Mouse (Mus musculus): ENCODE results near the gene Plin5.

The Plin5 gene

GRCm38 (mm10) chr17:56074827-56075208, 42.6 kb downstream of the Plin5 start, which contains the start of gene Ubxn6:
TSS of gene Ubxn6 (minus strand) at chr17:56075028.
- CTCF ChIA-PET: interaction anchor here in 2 of 4 experiments (0.5 to 1.7 kb wide), 13 partner anchors 9 to 1670 kb away, joined by 3 to 11 read pairs (median 4); partner anchors contain the start of genes Sh3gl1 (in 2 of the 2) and Chaf1a (in 1 of the 2)
- POLR2A ChIA-PET: interaction anchor here (0.6 to 20.7 kb wide), 51 partner anchors 8 to 553 kb away, joined by 3 to 335 read pairs (median 4); partner anchors contain the start of genes Chaf1a (in 3 of the 4), Sh3gl1 (in 3 of the 4), Plin5 (in 2 of the 4) and Catsperd (in 1 of the 4)

GRCm38 (mm10) chr17:56074097-56074826, 43.1 kb downstream of the Plin5 start:
- CTCF ChIA-PET: interaction anchor here in 2 of 4 experiments (0.5 to 1.7 kb wide), 11 partner anchors 9 to 1671 kb away, joined by 3 to 11 read pairs (median 4); partner anchors contain the start of gene Sh3gl1 (in 2 of the 2)
- POLR2A ChIA-PET: interaction anchor here (0.6 to 20.7 kb wide), 49 partner anchors 9 to 553 kb away, joined by 3 to 335 read pairs (median 4); partner anchors contain the start of genes Chaf1a (in 3 of the 4), Plin5 (in 2 of the 4), Sh3gl1 (in 2 of the 4) and Catsperd (in 1 of the 4)

- POLR2A ChIA-PET: interaction anchor here in 3 of 4 experiments (0.7 to 20.7 kb wide), 17 partner anchors 7 to 119 kb away, joined by 3 to 335 read pairs (median 4); partner anchors contain the start of genes Sh3gl1 (in 3 of the 3), Chaf1a (in 2 of the 3), Yju2 (in 2 of the 3) and Plin5 (in 1 of the 3)
Observed at GRCm38 (mm10) chr17:56072243-56072642, 45.2 kb downstream of the Plin5 start.

DNA sequence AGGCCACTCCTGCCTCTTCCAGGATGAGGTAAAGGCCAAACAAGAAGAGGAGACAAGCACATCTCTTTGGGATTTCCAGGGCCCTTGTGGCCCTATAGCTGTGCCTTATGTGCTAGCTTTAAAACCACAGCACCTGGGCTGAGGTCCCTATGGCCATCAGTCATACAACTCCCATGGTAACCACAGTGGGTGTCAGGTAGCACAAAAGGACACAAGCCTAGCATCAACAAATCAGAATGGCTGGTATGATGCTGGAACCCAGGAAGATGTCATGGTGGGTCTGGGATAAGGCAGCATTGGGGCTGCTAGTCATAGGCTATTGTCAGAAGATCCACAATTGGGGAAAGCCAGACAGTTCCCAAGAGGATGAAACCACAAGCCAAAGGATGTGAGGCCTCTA, 46.3 kb downstream of the Plin5 start:
- CTCF ChIA-PET: interaction anchor here in 1 of 4 experiments (1.3 kb wide), 1 partner anchor 41 kb away, joined by 4 read pairs; no protein-coding TSS in a partner anchor
- POLR2A ChIA-PET: interaction anchor here (0.8 to 20.7 kb wide), 21 partner anchors 4 to 607 kb away, joined by 3 to 335 read pairs (median 13); partner anchors contain the start of genes Chaf1a (in 3 of the 4), Hdgfl2 (in 3 of the 4), Plin5 (in 1 of the 4) and Sh3gl1 (in 1 of the 4)

More at GRCm38 (mm10) chr17:56072243-56072642, 45.2 kb downstream of the Plin5 start:
- CTCF ChIA-PET: interaction anchor here in 2 of 4 experiments (1.2 to 1.3 kb wide), 2 partner anchors 36 to 39 kb away, joined by 3 read pairs; partner anchors contain the start of gene Sh3gl1 (in 1 of the 2)

GRCm38 (mm10) chr17:56069066-56069465, 48.3 kb downstream of the Plin5 start:
- ChIA-PET POLR2A (interaction anchor here (0.6 to 20.7 kb wide), 47 partner anchors 6 to 605 kb away, joined by 3 to 335 read pairs (median 5); partner anchors contain the start of genes Chaf1a (in 3 of the 4), Hdgfl2 (in 3 of the 4), Sh3gl1 (in 3 of the 4) and Yju2 (in 2 of the 4)), CTCF (interaction anchor here in 3 of 4 experiments (0.6 to 1.8 kb wide), 9 partner anchors 9 to 151 kb away, joined by 3 to 8 read pairs (median 3); partner anchors contain the start of gene Hdgfl2 (in 1 of the 3))

DNA sequence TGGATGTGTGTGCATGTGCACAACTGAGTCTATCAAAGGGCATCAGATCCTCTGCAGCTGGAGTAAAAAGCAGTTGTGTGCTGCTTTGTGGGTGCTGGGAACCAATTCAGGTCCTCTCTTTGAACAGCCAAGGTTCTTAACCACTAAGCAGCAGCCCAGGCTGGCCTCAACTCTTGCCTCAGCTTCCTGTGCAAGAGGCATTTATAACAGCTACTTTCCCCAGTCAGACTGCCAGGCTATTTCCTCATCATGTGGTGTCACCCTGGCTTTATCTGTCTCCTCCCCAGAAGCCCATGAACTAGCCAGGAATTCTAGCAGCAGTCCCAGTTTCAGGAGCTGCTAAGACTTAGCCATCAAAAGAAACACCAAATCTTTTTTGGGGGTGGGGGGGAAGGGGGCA, 50.9 kb downstream of the Plin5 start:
- CTCF ChIA-PET: interaction anchor here in 3 of 4 experiments (0.6 to 1.8 kb wide), 6 partner anchors 10 to 284 kb away, joined by 3 to 6 read pairs (median 4); partner anchors contain the start of genes Hdgfl2 (in 1 of the 3) and Sh3gl1 (in 1 of the 3)
- POLR2A ChIA-PET: interaction anchor here (0.6 to 20.7 kb wide), 16 partner anchors 8 to 59 kb away, joined by 3 to 335 read pairs (median 6); partner anchors contain the start of genes Chaf1a (in 3 of the 4), Hdgfl2 (in 2 of the 4), Sh3gl1 (in 2 of the 4) and Ubxn6 (in 2 of the 4)

GRCm38 (mm10) chr17:56065715-56066114, 51.7 kb downstream of the Plin5 start:
- POLR2A ChIA-PET: interaction anchor here (0.6 to 20.7 kb wide), 17 partner anchors 9 to 108 kb away, joined by 3 to 335 read pairs (median 6); partner anchors contain the start of genes Ubxn6 (in 3 of the 4), Chaf1a (in 2 of the 4), Hdgfl2 (in 2 of the 4) and Sh3gl1 (in 1 of the 4)

DNA sequence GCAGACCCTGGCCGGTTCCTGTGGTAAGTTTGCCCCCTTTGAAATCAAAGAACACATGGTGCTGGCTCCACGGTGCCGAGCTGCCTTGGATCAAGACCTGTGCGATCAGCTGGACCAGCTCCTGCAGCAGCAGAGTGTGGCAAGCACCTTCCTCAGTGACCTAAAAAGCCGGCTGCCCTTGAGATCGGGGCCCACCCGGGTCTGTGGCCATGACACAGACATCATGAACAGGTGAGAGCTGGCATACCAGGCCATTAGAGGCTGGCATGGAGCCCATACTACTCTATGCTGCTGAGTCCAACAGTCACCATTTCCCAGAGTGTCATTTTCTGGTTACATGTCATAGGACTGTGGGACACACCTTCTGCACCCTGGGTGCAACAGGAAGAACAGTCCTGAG, 55.3 kb downstream of the Plin5 start:
- ChIA-PET CTCF (interaction anchor here in 3 of 4 experiments (0.6 to 2.3 kb wide), 4 partner anchors 22 to 139 kb away, joined by 3 to 9 read pairs (median 6); partner anchors contain the start of genes Chaf1a (in 1 of the 3), Mpnd (in 1 of the 3), Sh3gl1 (in 1 of the 3) and Stap2 (in 1 of the 3)), POLR2A (interaction anchor here in 3 of 4 experiments (1.1 to 20.7 kb wide), 15 partner anchors 7 to 44 kb away, joined by 3 to 335 read pairs (median 9); partner anchors contain the start of genes Chaf1a (in 2 of the 3), Hdgfl2 (in 1 of the 3), Sh3gl1 (in 1 of the 3) and Ubxn6 (in 1 of the 3))

More at GRCm38 (mm10) chr17:56065715-56066114, 51.7 kb downstream of the Plin5 start:
- CTCF ChIA-PET: interaction anchor here (0.6 to 2.4 kb wide), 31 partner anchors 9 to 363 kb away, joined by 3 to 19 read pairs (median 4); partner anchors contain the start of genes Sh3gl1 (in 3 of the 4), Hdgfl2 (in 2 of the 4), Plin5 (in 1 of the 4) and Ubxn6 (in 1 of the 4)
